Mouse (Mus musculus) small intestine, adult 2 months (tissue): ENCODE data around the gene Olfm1. TPM values are rescaled to one million over a fixed set of nuclear protein-coding genes. Genes with fewer than 3 reads are reported as not detected.

ENCODE experiments used
- H3K27ac ChIP-seq: fragments of 200-500 bp; 2 replicates; pipeline ENCODE4 v1.5.1; 2012; ENCODE audit warnings: low read depth, low read length, control low read depth, inconsistent platforms; ENCODE audit not compliant: insufficient read depth
- H3K27me3 ChIP-seq: fragments of 200-500 bp; 2 replicates; pipeline ENCODE4 v1.6.1; 2012; ENCODE audit warnings: mild to moderate bottlenecking, moderate library complexity, low read length, inconsistent platforms; ENCODE audit not compliant: control insufficient read depth, insufficient read depth
- H3K36me3 ChIP-seq: fragments of 200-500 bp; 2 replicates; pipeline ENCODE4 v1.6.1; 2012; ENCODE audit warnings: mild to moderate bottlenecking, low read length, control low read depth, inconsistent platforms; ENCODE audit not compliant: control insufficient read depth, insufficient read depth
- H3K4me1 ChIP-seq: fragments of 200-500 bp; 2 replicates; pipeline ENCODE4 v1.6.1; 2012; ENCODE audit warnings: low read length, inconsistent platforms, mixed read lengths; ENCODE audit not compliant: control insufficient read depth, insufficient read depth, insufficient read length
- H3K4me3 ChIP-seq: fragments of 200-500 bp; 2 replicates; pipeline ENCODE4 v1.5.1; 2012; ENCODE audit warnings: low read depth, mild to moderate bottlenecking, control low read depth, inconsistent platforms, low read length, moderate library complexity
- CTCF ChIP-seq: fragments of 200-500 bp; IDR thresholded peaks from 2 replicates; pipeline ENCODE4 v1.5.1; 2012; ENCODE audit warnings: low read depth, mild to moderate bottlenecking, control low read depth, inconsistent platforms, low read length, moderate library complexity, mixed read lengths; ENCODE audit not compliant: insufficient replicate concordance, insufficient read length; ENCODE audit errors: extremely low read depth
- POLR2A ChIP-seq: fragments of 200-500 bp; IDR thresholded peaks from 2 replicates; pipeline ENCODE4 v1.6.1; 2012; ENCODE audit warnings: low read depth, mild to moderate bottlenecking, control low read depth, inconsistent platforms, low read length, moderate library complexity
- WGBS: fragments of 180-500 bp; shearing (Covaris S2); methylation state at CpG from one replicate; pipeline ENCODE4 v1.1.7; 2018; 5-methylcytosine and 5-hydroxymethylcytosine counted together
- polyA plus RNA-seq: library from polyadenylated mRNA; depleted of rRNA; stranded (reverse); fragments of >200 nt; gene quantifications from 2 replicates; pipeline ENCODE4 v1.2.3, GENCODE M21; 2012

Olfm1 gene
- polyA plus RNA-seq, 1 experiment = 8.9 TPM

GRCm38 (mm10) chr2:28204677-28205466, 12.1 kb downstream of the Olfm1 start:
- TF ChIP-seq CTCF (no peak), POLR2A (no peak; the same call in 1 of the 2 replicates)
- Histone ChIP-seq H3K27ac (no peak overlapping the region), H3K4me1 (peaks cover 5% of the 10 kb centered on the region; the same call in 1 of the 2 replicates), H3K27me3 (peaks cover 21% of the 10 kb centered on the region), H3K36me3 (no peaks in the 10 kb centered on the region), H3K4me3 (peak overlapping the region; percentile 67; the same call in 1 of the 2 replicates)
- WGBS = 9% methylated on average over 19 of the region's 19 CpGs

- H3K4me3 ChIP-seq = peak overlapping the region; percentile 67; the same call in 1 of the 2 replicates
- H3K27ac ChIP-seq = no peak overlapping the region
- peaks cover 5% of the 10 kb centered on the region; the same call in 1 of the 2 replicates for H3K4me1 ChIP-seq
- TF ChIP-seq POLR2A = no peak
- TF ChIP-seq CTCF = peak; percentile 62; the same call in 1 of the 2 replicates
- no peaks in the 10 kb centered on the region for H3K36me3 ChIP-seq
- H3K27me3 ChIP-seq = peaks cover 21% of the 10 kb centered on the region
- WGBS = 2% methylated on average over 49 of the region's 49 CpGs
Observed at GRCm38 (mm10) chr2:28205467-28205805, 12.6 kb downstream of the Olfm1 start.

- WGBS = 2% methylated on average over 42 of the region's 51 CpGs
- peaks cover 21% of the 10 kb centered on the region for H3K27me3 ChIP-seq
- peaks cover 5% of the 10 kb centered on the region; the same call in 1 of the 2 replicates for H3K4me1 ChIP-seq
- TF ChIP-seq CTCF (no peak), POLR2A (no peak)
- peak overlapping the region; percentile 67 for H3K4me3 ChIP-seq
- no peaks in the 10 kb centered on the region for H3K36me3 ChIP-seq
- no peak overlapping the region for H3K27ac ChIP-seq
Observed at GRCm38 (mm10) chr2:28205870-28206421, 13.2 kb downstream of the Olfm1 start.

- Histone ChIP-seq H3K4me3 (0 out of 2 replicates have a peak overlapping the region, but pooled peaks have one; percentile 67), H3K27ac (no peak overlapping the region), H3K27me3 (peaks cover 21% of the 10 kb centered on the region), H3K4me1 (peaks cover 5% of the 10 kb centered on the region; the same call in 1 of the 2 replicates), H3K36me3 (no peaks in the 10 kb centered on the region)
- 33% methylated on average over 11 of the region's 11 CpGs for WGBS
- no peak for TF ChIP-seq CTCF
- no peak for TF ChIP-seq POLR2A
Observed at GRCm38 (mm10) chr2:28206472-28206871, 13.7 kb downstream of the Olfm1 start.

GRCm38 (mm10) chr2:28207200-28207750, 14.5 kb downstream of the Olfm1 start:
- Histone ChIP-seq H3K36me3 (no peaks in the 10 kb centered on the region), H3K4me3 (no peak overlapping the region), H3K4me1 (peaks cover 5% of the 10 kb centered on the region; the same call in 1 of the 2 replicates), H3K27me3 (peaks cover 21% of the 10 kb centered on the region), H3K27ac (no peak overlapping the region)
- 88% methylated on average over 3 of the region's 3 CpGs for WGBS
- TF ChIP-seq CTCF = no peak
- TF ChIP-seq POLR2A = no peak

GRCm38 (mm10) chr2:28208130-28208745, 15.4 kb downstream of the Olfm1 start:
- 92% methylated on average over 14 of the region's 14 CpGs for WGBS
- TF ChIP-seq CTCF (no peak), POLR2A (no peak)

More at GRCm38 (mm10) chr2:28208130-28208745, 15.4 kb downstream of the Olfm1 start:
- Histone ChIP-seq H3K4me3 (no peak overlapping the region), H3K27me3 (peaks cover 21% of the 10 kb centered on the region), H3K36me3 (no peaks in the 10 kb centered on the region), H3K4me1 (peaks cover 5% of the 10 kb centered on the region; the same call in 1 of the 2 replicates), H3K27ac (no peak overlapping the region)
